Mouse (Mus musculus) CH12.LX (cell line): Measurements from ENCODE around the gene Cd248.

Experiments used
- CHD2 ChIP-seq: IDR thresholded peaks from 2 replicates; pipeline ENCODE4 v1.6.1; 2011; ENCODE audit warnings: low read length, improper control_type of control experiment
- CTCF ChIP-seq, 2 experiments: IDR thresholded peaks in 1 of 2; conservative IDR thresholded peaks in 1 of 2; 2 replicates each; pipeline ENCODE4 v1.5.1; 2011 to 2012; ENCODE audit warnings: low read depth in 2 of 2, low read length in 2 of 2, improper control_type of control experiment in 1 of 2, inconsistent platforms in 1 of 2, mild to moderate bottlenecking in 1 of 2, moderate library complexity in 1 of 2
- EP300 ChIP-seq: IDR thresholded peaks from 2 replicates; pipeline ENCODE4 v1.6.1; 2011; ENCODE audit warnings: low read length, improper control_type of control experiment
- HCFC1 ChIP-seq: IDR thresholded peaks from 2 replicates; pipeline ENCODE4 v1.6.1; 2012; ENCODE audit warnings: low read depth, mild to moderate bottlenecking, inconsistent platforms, low read length, improper control_type of control experiment
- JUND ChIP-seq: conservative IDR thresholded peaks from 2 replicates; pipeline ENCODE4 v1.6.1; 2011; ENCODE audit warnings: low read depth, low read length, improper control_type of control experiment
- MAX ChIP-seq: IDR thresholded peaks from 2 replicates; pipeline ENCODE4 v1.6.1; 2011; ENCODE audit warnings: low read length, improper control_type of control experiment
- MEF2A ChIP-seq: IDR thresholded peaks from 2 replicates; pipeline ENCODE4 v1.6.1; 2014; ENCODE audit warnings: low read depth, mild to moderate bottlenecking, inconsistent platforms, low read length, improper control_type of control experiment, borderline replicate concordance
- MXI1 ChIP-seq: IDR thresholded peaks from 2 replicates; pipeline ENCODE4 v1.6.1; 2011; ENCODE audit warnings: mild to moderate bottlenecking, low read depth, low read length, improper control_type of control experiment
- POLR2A ChIP-seq: IDR thresholded peaks from 2 replicates; pipeline ENCODE4 v1.6.1; 2011; ENCODE audit warnings: low read depth, mild to moderate bottlenecking, improper control_type of control experiment, low read length
- POLR2AphosphoS2 ChIP-seq: IDR thresholded peaks from 2 replicates; pipeline ENCODE4 v1.6.1; 2011; ENCODE audit warnings: low read depth, low read length, improper control_type of control experiment
- SMC3 ChIP-seq: IDR thresholded peaks from 2 replicates; pipeline ENCODE4 v1.6.1; 2011; ENCODE audit warnings: low read depth, low read length, improper control_type of control experiment
- TBP ChIP-seq: conservative IDR thresholded peaks from 2 replicates; pipeline ENCODE4 v1.6.1; 2011; ENCODE audit warnings: low read depth, low read length, improper control_type of control experiment

- TF ChIP-seq POLR2AphosphoS2 = no peak
- TF ChIP-seq HCFC1 = no peak
- TF ChIP-seq CTCF (conservative IDR thresholded peaks at IDR 0.05 in 1 of 2, IDR thresholded peaks at IDR 0.05 in 1 of 2; ENCODE audit: low read depth in 2 of 2, low read length in 2 of 2) = no peak
- no peak for TF ChIP-seq JUND
- no peak for TF ChIP-seq POLR2A
- no peak for TF ChIP-seq CHD2
- no peak for TF ChIP-seq SMC3
- TF ChIP-seq TBP = no peak
- TF ChIP-seq MXI1 = no peak
- TF ChIP-seq MAX = no peak
- no peak for TF ChIP-seq EP300
- TF ChIP-seq MEF2A = no peak
These were observed 5.8 kb upstream of the Cd248 start for GRCm38 (mm10) chr19:5062041-5062440.
